Mouse (Mus musculus): ENCODE results near the gene Polr1b. TPM values are rescaled to one million over a fixed set of nuclear protein-coding genes. Genes with fewer than 3 reads are reported as not detected.

The Polr1b gene
- polyA plus RNA-seq (2014; fragmentation: Nextera tagmentation; extraction: Ambion mirVana): 22.6 and 28.5 TPM in 2 replicates

- Histone ChIP-seq H3K36me3 (ENCODE audit: insufficient read depth) (peaks cover 32% of the 10 kb centered on the region), H3K9me3 (ENCODE audit: low read depth, low read length) (no peaks in the 10 kb centered on the region), H3K4me1 (ENCODE audit: insufficient read depth) (no peaks in the 10 kb centered on the region), H3K4me2 (peak within 1 kb of the TSS; percentile 75), H3K4me3 (ENCODE audit: low read depth, low read length) (peak within 1 kb of the TSS; percentile 80), H3K27me3 (ENCODE audit: insufficient read depth, low read length) (no peaks in the 10 kb centered on the region), H3K9ac (peak within 1 kb of the TSS; percentile 78), H3K27ac (ENCODE audit: low read depth) (peak within 1 kb of the TSS; percentile 30; the same call in 1 of the 2 replicates)
- ATAC-seq (ENCODE audit: insufficient read depth) (peak; percentile 100), DNase-seq (peak; percentile 96)
- WGBS: under 1% methylated on average over 35 of the region's 35 CpGs
- no peak for TF ChIP-seq CTCF (IDR thresholded peaks at IDR 0.05; ENCODE audit: low read depth)
Measured at GRCm38 (mm10) chr2:129100784-129101310, at the start of gene Polr1b. TSS of gene Polr1b (plus strand) at chr2:129100995.

GRCm38 (mm10) chr2:129052451-129052983 lies 48.3 kb upstream of the Polr1b start:
- TF ChIP-seq CTCF (IDR thresholded peaks at IDR 0.05; ENCODE audit: low read depth): no peak
- Histone ChIP-seq H3K9ac (no peak overlapping the region), H3K27me3 (ENCODE audit: insufficient read depth, low read length) (no peaks in the 10 kb centered on the region), H3K27ac (ENCODE audit: low read depth) (no peak overlapping the region), H3K9me3 (ENCODE audit: low read depth, low read length) (0 out of 2 replicates have a peak, but pooled peaks cover 5% of the 10 kb centered on the region), H3K4me3 (ENCODE audit: low read depth, low read length) (no peak overlapping the region), H3K4me2 (no peak overlapping the region), H3K36me3 (ENCODE audit: insufficient read depth) (no peaks in the 10 kb centered on the region), H3K4me1 (ENCODE audit: insufficient read depth) (no peaks in the 10 kb centered on the region)
- ATAC-seq (ENCODE audit: insufficient read depth) (no peak), DNase-seq (no peak)
- WGBS: 47% methylated on average over 4 of the region's 4 CpGs

- Histone ChIP-seq H3K9ac (no peak overlapping the region), H3K4me1 (ENCODE audit: insufficient read depth) (no peaks in the 10 kb centered on the region), H3K9me3 (ENCODE audit: low read depth, low read length) (peaks cover 13% of the 10 kb centered on the region; the same call in 1 of the 2 replicates), H3K27me3 (ENCODE audit: insufficient read depth, low read length) (no peaks in the 10 kb centered on the region), H3K36me3 (ENCODE audit: insufficient read depth) (no peaks in the 10 kb centered on the region), H3K27ac (ENCODE audit: low read depth) (no peak overlapping the region), H3K4me3 (ENCODE audit: low read depth, low read length) (no peak overlapping the region), H3K4me2 (no peak overlapping the region)
- WGBS: 82% methylated on average over 6 of the region's 6 CpGs
- no peak for ATAC-seq (ENCODE audit: insufficient read depth)
- no peak for TF ChIP-seq CTCF (IDR thresholded peaks at IDR 0.05; ENCODE audit: low read depth)
- DNase-seq: no peak
Measured at GRCm38 (mm10) chr2:129055741-129056140, 45.1 kb upstream of the Polr1b start.

- peaks cover 13% of the 10 kb centered on the region; the same call in 1 of the 2 replicates for H3K9me3 ChIP-seq (ENCODE audit: low read depth, low read length)
- no peak overlapping the region for H3K4me2 ChIP-seq
- peak; percentile 61 for TF ChIP-seq CTCF (IDR thresholded peaks at IDR 0.05; ENCODE audit: low read depth)
- H3K36me3 ChIP-seq (ENCODE audit: insufficient read depth): no peaks in the 10 kb centered on the region
- no peak overlapping the region for H3K9ac ChIP-seq
- H3K27me3 ChIP-seq (ENCODE audit: insufficient read depth, low read length): no peaks in the 10 kb centered on the region
- ATAC-seq (ENCODE audit: insufficient read depth): no peak
- H3K4me1 ChIP-seq (ENCODE audit: insufficient read depth): no peaks in the 10 kb centered on the region
- DNase-seq: peak; percentile 48
- WGBS: 50% methylated on average over 9 of the region's 9 CpGs
- no peak overlapping the region for H3K4me3 ChIP-seq (ENCODE audit: low read depth, low read length)
- H3K27ac ChIP-seq (ENCODE audit: low read depth): no peak overlapping the region
Measured at GRCm38 (mm10) chr2:129056597-129056996, 44.2 kb upstream of the Polr1b start.

- no peak overlapping the region for H3K9ac ChIP-seq
- no peaks in the 10 kb centered on the region for H3K36me3 ChIP-seq (ENCODE audit: insufficient read depth)
- no peak overlapping the region for H3K27ac ChIP-seq (ENCODE audit: low read depth)
- no peak overlapping the region for H3K4me3 ChIP-seq (ENCODE audit: low read depth, low read length)
- peaks cover 13% of the 10 kb centered on the region; the same call in 1 of the 2 replicates for H3K9me3 ChIP-seq (ENCODE audit: low read depth, low read length)
- H3K4me1 ChIP-seq (ENCODE audit: insufficient read depth): no peaks in the 10 kb centered on the region
- no peak for TF ChIP-seq CTCF (IDR thresholded peaks at IDR 0.05; ENCODE audit: low read depth)
- DNase-seq (no peak), ATAC-seq (ENCODE audit: insufficient read depth) (no peak)
- no peak overlapping the region for H3K4me2 ChIP-seq
- 89% methylated on average over 8 of the region's 8 CpGs for WGBS
- H3K27me3 ChIP-seq (ENCODE audit: insufficient read depth, low read length): no peaks in the 10 kb centered on the region
Measured at GRCm38 (mm10) chr2:129057256-129057655, 43.5 kb upstream of the Polr1b start.

GRCm38 (mm10) chr2:129057920-129058361 lies 42.9 kb upstream of the Polr1b start:
- Histone ChIP-seq H3K4me1 (ENCODE audit: insufficient read depth) (no peaks in the 10 kb centered on the region), H3K27me3 (ENCODE audit: insufficient read depth, low read length) (no peaks in the 10 kb centered on the region), H3K4me3 (ENCODE audit: low read depth, low read length) (no peak overlapping the region), H3K27ac (ENCODE audit: low read depth) (no peak overlapping the region), H3K9me3 (ENCODE audit: low read depth, low read length) (peaks cover 13% of the 10 kb centered on the region; the same call in 1 of the 2 replicates), H3K9ac (no peak overlapping the region), H3K4me2 (no peak overlapping the region), H3K36me3 (ENCODE audit: insufficient read depth) (no peaks in the 10 kb centered on the region)
- TF ChIP-seq CTCF (IDR thresholded peaks at IDR 0.05; ENCODE audit: low read depth): no peak
- no peak for ATAC-seq (ENCODE audit: insufficient read depth)
- DNase-seq: no peak
- WGBS: 82% methylated on average over 6 of the region's 6 CpGs

GRCm38 (mm10) chr2:129061456-129062059 lies 39.2 kb upstream of the Polr1b start:
- Histone ChIP-seq H3K4me2 (no peak overlapping the region), H3K4me1 (ENCODE audit: insufficient read depth) (no peaks in the 10 kb centered on the region), H3K27ac (ENCODE audit: low read depth) (no peak overlapping the region), H3K36me3 (ENCODE audit: insufficient read depth) (no peaks in the 10 kb centered on the region), H3K4me3 (ENCODE audit: low read depth, low read length) (no peak overlapping the region), H3K9me3 (ENCODE audit: low read depth, low read length) (peaks cover 9% of the 10 kb centered on the region; the same call in 1 of the 2 replicates), H3K9ac (no peak overlapping the region), H3K27me3 (ENCODE audit: insufficient read depth, low read length) (no peaks in the 10 kb centered on the region)
- ATAC-seq (ENCODE audit: insufficient read depth) (no peak), DNase-seq (no peak)
- TF ChIP-seq CTCF (IDR thresholded peaks at IDR 0.05; ENCODE audit: low read depth): no peak
- WGBS: 66% methylated on average over 10 of the region's 10 CpGs

All from lung, embryonic 14.5 days (tissue).